Mouse (Mus musculus) bone marrow, adult 2 months (tissue): ENCODE results near the gene Bloc1s3. TPM values are rescaled to one million over a fixed set of nuclear protein-coding genes. Genes with fewer than 3 reads are reported as not detected.

Experiments
- H3K27ac ChIP-seq: fragments of 200-500 bp; 2 replicates; pipeline ENCODE4 v1.5.1; 2012; ENCODE audit warnings: low read depth, mild to moderate bottlenecking, control low read depth, inconsistent platforms, low read length; ENCODE audit not compliant: control insufficient read depth, poor library complexity, insufficient read depth
- H3K4me1 ChIP-seq: fragments of 200-500 bp; 2 replicates; pipeline ENCODE4 v1.6.1; 2011; ENCODE audit warnings: low read length; ENCODE audit not compliant: control insufficient read depth, insufficient read depth
- H3K4me3 ChIP-seq: fragments of 200-500 bp; replicated peaks from 2 replicates; pipeline ENCODE3; 2011; ENCODE audit warnings: mild to moderate bottlenecking, low read depth, low read length, control low read depth; ENCODE audit not compliant: control insufficient read depth
- CTCF ChIP-seq: fragments of 200-500 bp; IDR thresholded peaks from 2 replicates; pipeline ENCODE4 v1.5.1; 2011; ENCODE audit warnings: low read length, control low read depth; ENCODE audit not compliant: control insufficient read depth, insufficient read depth
- POLR2A ChIP-seq: fragments of 200-500 bp; IDR thresholded peaks from 2 replicates; pipeline ENCODE4 v1.6.1; 2011; ENCODE audit warnings: low read depth, mild to moderate bottlenecking, control low read depth, low read length, borderline replicate concordance; ENCODE audit not compliant: control insufficient read depth
- WGBS: fragments of 180-500 bp; shearing (Covaris S2); methylation state at CpG from one replicate; pipeline ENCODE4 v1.1.7; 2018; 5-methylcytosine and 5-hydroxymethylcytosine counted together
- polyA plus RNA-seq: library from polyadenylated mRNA; stranded (reverse); fragments of >200 nt; gene quantifications from 2 replicates; pipeline ENCODE4 v1.2.4, GENCODE M21; 2011; ENCODE audit warnings: low replicate concordance; ENCODE audit not compliant: missing spikeins, insufficient read depth, insufficient read length

Gene Bloc1s3
- polyA plus RNA-seq, 1 experiment: 8.0 TPM

DNA sequence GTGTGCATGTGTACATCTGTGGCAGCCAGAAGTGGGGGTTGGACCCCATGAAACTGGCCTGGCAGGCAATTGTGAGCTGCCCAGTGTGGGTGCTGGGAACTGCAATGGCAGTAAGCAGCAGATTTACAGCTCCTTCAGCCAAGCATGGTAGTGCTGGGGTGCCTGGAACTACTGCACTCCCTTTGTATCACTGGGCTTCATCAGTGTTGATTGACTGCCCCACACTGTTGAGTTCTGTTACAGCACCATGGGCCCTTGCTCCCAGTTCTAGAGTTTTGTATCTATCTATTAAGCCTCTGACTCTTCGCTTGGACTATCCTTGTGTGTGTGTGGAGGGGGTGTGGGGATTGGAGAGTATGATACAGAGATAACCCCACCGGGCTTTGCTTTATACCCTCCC, 31.1 kb downstream of the Bloc1s3 start:
- TF ChIP-seq CTCF (peak; percentile 14; the same call in 1 of the 2 replicates), POLR2A (no peak)
- Histone ChIP-seq H3K27ac (no peak overlapping the region), H3K4me3 (no peak overlapping the region), H3K4me1 (peaks cover 8% of the 10 kb centered on the region)
- 60% methylated on average over 2 of the region's 2 CpGs for WGBS

DNA sequence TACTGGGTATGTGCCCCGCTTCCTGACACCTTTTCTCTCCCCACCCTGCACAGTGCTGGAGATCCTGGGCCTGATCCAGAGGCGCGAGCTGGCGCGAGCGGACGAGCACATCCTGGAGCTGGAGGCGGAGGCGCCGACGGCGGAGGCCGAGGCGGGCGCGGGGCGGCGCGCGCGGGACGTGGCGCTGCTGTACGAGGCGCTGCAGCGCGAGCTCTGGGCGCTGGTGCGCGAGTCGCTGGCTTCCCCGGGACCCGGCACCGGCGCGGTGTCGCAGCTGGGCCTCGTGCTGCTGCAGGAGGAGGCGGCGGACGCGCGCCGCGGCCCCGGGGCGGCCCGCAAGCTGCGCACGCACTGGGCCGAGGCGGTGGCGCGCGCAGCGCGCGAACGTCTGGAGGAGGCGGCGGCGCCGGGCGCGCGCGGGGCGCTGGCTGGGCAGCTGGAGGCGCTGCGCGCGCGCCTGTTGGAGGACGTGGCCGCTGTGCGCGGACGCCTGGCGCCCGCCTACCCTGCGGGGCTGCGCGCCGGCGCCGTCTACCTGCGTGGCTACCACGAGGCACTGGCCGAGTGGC, 34.2 kb downstream of the Bloc1s3 start:
- TF ChIP-seq CTCF: no peak
- peak; percentile 29; the same call in 1 of the 2 replicates for TF ChIP-seq POLR2A
- Histone ChIP-seq H3K4me1 (peaks cover 12% of the 10 kb centered on the region), H3K4me3 (peak overlapping the region; percentile 72), H3K27ac (peak overlapping the region; percentile 94)
- WGBS: 4% methylated on average over 89 of the region's 89 CpGs

DNA sequence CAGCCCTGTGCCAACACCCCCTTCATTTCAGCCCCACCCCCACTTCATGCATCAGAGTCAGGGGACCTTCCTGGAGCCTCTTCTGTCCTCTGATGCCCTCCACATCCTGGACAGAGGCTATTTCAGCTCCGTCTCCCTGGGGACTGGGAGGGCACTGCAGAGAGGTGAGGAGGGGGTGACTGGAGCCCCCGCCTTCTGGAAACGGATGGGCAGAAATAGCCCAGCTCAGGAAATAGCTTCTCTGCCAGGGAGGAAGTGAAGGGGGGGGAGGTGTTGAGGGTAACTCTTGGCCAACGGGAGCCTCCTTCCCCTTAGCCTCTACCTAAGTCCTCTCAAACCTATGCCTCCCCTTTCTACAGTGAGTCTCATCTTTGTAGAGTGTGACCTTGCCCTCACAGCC, 35.8 kb downstream of the Bloc1s3 start:
- peak overlapping the region; percentile 71 for H3K27ac ChIP-seq
- peak overlapping the region; percentile 36 for H3K4me3 ChIP-seq
- TF ChIP-seq POLR2A: no peak
- TF ChIP-seq CTCF: no peak
- WGBS: 2% methylated on average over 4 of the region's 4 CpGs
- H3K4me1 ChIP-seq: peaks cover 14% of the 10 kb centered on the region

DNA sequence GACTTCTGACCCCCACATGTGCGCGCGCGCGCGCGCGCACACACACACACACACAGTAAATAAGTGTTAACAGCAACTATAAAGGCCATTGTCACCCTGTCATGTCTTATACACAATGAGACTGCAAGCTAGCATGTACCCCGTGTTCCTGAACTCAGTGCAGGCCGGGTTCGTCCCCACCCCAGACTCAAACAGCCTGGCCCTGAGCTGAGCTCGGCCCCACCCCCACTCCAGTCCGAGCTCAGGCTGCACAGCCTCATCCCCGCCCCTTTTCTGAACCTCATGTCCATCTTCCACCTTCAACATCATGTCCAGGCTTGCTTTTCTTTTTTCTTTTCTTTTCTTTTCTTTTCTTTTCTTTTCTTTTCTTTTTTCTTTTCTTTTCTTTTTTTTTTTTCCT, 37.9 kb downstream of the Bloc1s3 start:
- TF ChIP-seq POLR2A: no peak
- TF ChIP-seq CTCF: no peak
- H3K4me3 ChIP-seq: no peak overlapping the region
- peaks cover 14% of the 10 kb centered on the region for H3K4me1 ChIP-seq
- H3K27ac ChIP-seq: no peak overlapping the region
- WGBS: 75% methylated on average over 14 of the region's 14 CpGs

DNA sequence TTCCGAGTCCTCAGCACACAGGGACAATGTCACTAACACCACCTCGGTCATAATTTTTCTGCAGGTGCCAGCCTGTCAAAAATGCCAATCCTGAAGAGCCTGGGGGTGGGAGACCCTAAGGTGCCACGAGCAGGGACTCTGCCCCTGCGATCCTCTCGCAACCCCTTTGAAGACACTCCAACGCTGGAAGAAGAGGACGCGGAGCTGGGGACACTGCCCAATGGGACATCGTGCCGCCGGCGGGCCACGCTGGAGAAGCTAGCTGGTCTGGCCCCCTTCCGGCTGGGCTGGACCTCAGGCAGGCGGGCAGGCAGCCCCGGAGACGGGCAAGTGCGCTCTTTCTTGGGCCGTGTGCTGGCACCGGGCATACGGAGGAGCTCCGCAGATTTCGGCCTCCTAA, 38.8 kb downstream of the Bloc1s3 start:
- Histone ChIP-seq H3K4me3 (no peak overlapping the region), H3K4me1 (peaks cover 14% of the 10 kb centered on the region), H3K27ac (no peak overlapping the region)
- TF ChIP-seq POLR2A (no peak), CTCF (no peak)
- 89% methylated on average over 23 of the region's 23 CpGs for WGBS

DNA sequence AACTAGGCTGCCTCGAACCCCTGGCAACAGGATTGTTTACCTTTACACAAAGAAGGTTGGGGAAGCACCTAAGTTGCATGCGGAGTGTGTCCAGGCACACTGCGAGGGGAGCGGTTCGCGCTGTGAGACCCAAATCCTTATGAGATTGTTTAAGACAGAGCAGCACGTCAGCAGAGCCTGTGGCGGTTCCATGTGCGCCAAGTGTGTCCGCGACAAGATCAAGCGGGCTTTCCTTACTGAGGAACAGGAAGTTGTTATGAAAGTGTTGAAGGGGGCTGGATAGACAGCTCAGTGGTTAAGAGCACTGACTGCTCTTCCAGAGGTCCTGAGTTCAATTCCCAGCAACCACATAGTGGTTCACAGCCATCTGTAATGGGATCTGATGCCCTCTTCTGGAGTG, 39.9 kb downstream of the Bloc1s3 start:
- peak overlapping the region; percentile 5; the same call in 1 of the 2 replicates for H3K27ac ChIP-seq
- 23% methylated on average over 12 of the region's 12 CpGs for WGBS
- H3K4me1 ChIP-seq: peaks cover 11% of the 10 kb centered on the region
- TF ChIP-seq POLR2A (no peak), CTCF (no peak)
- H3K4me3 ChIP-seq: no peak overlapping the region

DNA sequence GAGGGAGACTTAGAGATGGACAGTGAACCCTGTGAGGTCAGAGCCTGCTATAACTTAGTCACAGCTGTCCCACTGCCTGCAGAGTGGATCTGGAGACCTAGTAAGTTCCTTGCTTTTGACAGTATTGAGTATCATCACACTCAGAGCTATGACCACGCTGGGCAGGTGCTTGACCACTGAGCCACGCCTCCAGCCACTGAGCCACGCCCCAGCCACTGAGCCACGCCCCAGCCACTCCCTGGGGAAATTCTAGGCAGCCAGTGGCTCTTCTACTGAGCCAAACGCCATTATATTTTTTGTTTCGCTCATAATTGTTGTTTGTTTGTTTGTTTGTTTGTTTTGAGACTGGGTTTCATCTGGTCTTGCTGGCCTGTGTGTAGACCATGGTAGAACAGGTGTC, 40.5 kb downstream of the Bloc1s3 start:
- Histone ChIP-seq H3K4me1 (peaks cover 7% of the 10 kb centered on the region; the same call in 1 of the 2 replicates), H3K4me3 (no peak overlapping the region), H3K27ac (no peak overlapping the region)
- WGBS: 51% methylated on average over 6 of the region's 6 CpGs
- TF ChIP-seq CTCF: no peak
- no peak for TF ChIP-seq POLR2A

DNA sequence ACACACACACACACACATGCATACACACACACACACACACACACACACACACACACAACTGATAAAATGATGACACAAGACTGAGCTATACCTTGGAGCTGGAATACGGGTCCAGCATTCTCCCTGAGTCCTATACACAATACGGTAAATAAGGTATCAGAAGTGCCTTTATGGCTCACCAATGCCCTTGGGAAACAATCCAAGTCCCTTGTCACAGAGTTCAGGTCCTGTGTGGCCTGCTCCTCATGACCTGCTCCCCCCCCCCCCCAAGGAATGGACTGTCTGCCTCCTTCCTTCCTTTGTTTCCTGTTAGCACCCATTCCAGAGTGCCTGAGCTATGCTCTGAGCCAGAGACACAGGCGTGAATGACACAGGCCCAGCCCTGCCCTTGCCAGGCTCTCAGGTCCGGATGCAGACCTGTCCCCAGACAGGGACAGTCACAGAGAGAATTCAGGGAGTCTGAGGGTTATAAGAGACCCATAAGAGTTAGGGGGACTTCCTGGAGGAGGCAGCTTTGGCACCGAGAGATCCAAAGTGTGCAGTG, 41.5 kb downstream of the Bloc1s3 start:
- peaks cover 3% of the 10 kb centered on the region; the same call in 1 of the 2 replicates for H3K4me1 ChIP-seq
- H3K4me3 ChIP-seq: no peak overlapping the region
- 64% methylated on average over 5 of the region's 5 CpGs for WGBS
- H3K27ac ChIP-seq: no peak overlapping the region
- no peak for TF ChIP-seq CTCF
- no peak for TF ChIP-seq POLR2A
